Mouse (Mus musculus) granulocyte monocyte progenitor cell, adult 5-6 weeks (primary cell): ENCODE results near the gene Adap1. TPM values are rescaled to one million over a fixed set of nuclear protein-coding genes. Genes with fewer than 3 reads are reported as not detected.

ENCODE experiments used
- ATAC-seq: replicated peaks from 2 replicates; pipeline ENCODE4 v1.8.0; 2016; ENCODE audit warnings: mild to moderate bottlenecking, moderate TSS enrichment, inconsistent platforms; ENCODE audit not compliant: poor library complexity, severe bottlenecking
- total RNA-seq, 2 experiments: library from RNA; stranded (forward) in 1 of 2; stranded (reverse) in 1 of 2; fragments of 200-712, 200-1000 nt in 1 of 2; fragments of >200 nt in 1 of 2; fragmentation: Nextera tagmentation in 1 of 2; gene quantifications; 2 replicates each; pipeline ENCODE4 v1.2.3; 2014 to 2017

The Adap1 gene
- total RNA-seq, 2 experiments from 2014 or later = 39.4 to 46.5 TPM

GRCm38 (mm10) chr5:139290467-139291259 lies 34.8 kb downstream of the Adap1 start:
- ATAC-seq = no peak

- ATAC-seq = no peak
These were observed 36.8 kb downstream of the Adap1 start for GRCm38 (mm10) chr5:139288591-139288990.

GRCm38 (mm10) chr5:139287787-139288186 lies 37.6 kb downstream of the Adap1 start:
- no peak for ATAC-seq

- peak; percentile 75 for ATAC-seq
These were observed 38.3 kb downstream of the Adap1 start for GRCm38 (mm10) chr5:139287099-139287498.

- peak; percentile 28 for ATAC-seq
These were observed 39.1 kb downstream of the Adap1 start for GRCm38 (mm10) chr5:139286142-139286941.

GRCm38 (mm10) chr5:139285383-139286067 lies 39.9 kb downstream of the Adap1 start:
- no peak for ATAC-seq

- ATAC-seq = no peak
These were observed 41.8 kb downstream of the Adap1 start for GRCm38 (mm10) chr5:139283460-139284180.

GRCm38 (mm10) chr5:139282191-139282590 lies 43.2 kb downstream of the Adap1 start:
- ATAC-seq = peak; percentile 53

GRCm38 (mm10) chr5:139281373-139282112 lies 43.9 kb downstream of the Adap1 start:
- ATAC-seq = no peak

- no peak for ATAC-seq
These were observed 48.1 kb downstream of the Adap1 start for GRCm38 (mm10) chr5:139277287-139277686.

- no peak for ATAC-seq
These were observed 53.3 kb downstream of the Adap1 start for GRCm38 (mm10) chr5:139271994-139272554.

- no peak for ATAC-seq
These were observed 54.5 kb downstream of the Adap1 start for GRCm38 (mm10) chr5:139270806-139271521.

GRCm38 (mm10) chr5:139267661-139268060 lies 57.8 kb downstream of the Adap1 start:
- no peak for ATAC-seq

- no peak for ATAC-seq
These were observed 64.0 kb downstream of the Adap1 start for GRCm38 (mm10) chr5:139261403-139261802.

- no peak for ATAC-seq
These were observed 65.6 kb downstream of the Adap1 start for GRCm38 (mm10) chr5:139259853-139260252.

- no peak for ATAC-seq
These were observed 66.9 kb downstream of the Adap1 start for GRCm38 (mm10) chr5:139258371-139259035.

GRCm38 (mm10) chr5:139257818-139258217 lies 67.6 kb downstream of the Adap1 start:
- no peak for ATAC-seq

GRCm38 (mm10) chr5:139257265-139257664 lies 68.2 kb downstream of the Adap1 start:
- ATAC-seq = no peak
